21 mouse cellular contexts compared by ENCODE assay signal in the genomic region with DNA sequence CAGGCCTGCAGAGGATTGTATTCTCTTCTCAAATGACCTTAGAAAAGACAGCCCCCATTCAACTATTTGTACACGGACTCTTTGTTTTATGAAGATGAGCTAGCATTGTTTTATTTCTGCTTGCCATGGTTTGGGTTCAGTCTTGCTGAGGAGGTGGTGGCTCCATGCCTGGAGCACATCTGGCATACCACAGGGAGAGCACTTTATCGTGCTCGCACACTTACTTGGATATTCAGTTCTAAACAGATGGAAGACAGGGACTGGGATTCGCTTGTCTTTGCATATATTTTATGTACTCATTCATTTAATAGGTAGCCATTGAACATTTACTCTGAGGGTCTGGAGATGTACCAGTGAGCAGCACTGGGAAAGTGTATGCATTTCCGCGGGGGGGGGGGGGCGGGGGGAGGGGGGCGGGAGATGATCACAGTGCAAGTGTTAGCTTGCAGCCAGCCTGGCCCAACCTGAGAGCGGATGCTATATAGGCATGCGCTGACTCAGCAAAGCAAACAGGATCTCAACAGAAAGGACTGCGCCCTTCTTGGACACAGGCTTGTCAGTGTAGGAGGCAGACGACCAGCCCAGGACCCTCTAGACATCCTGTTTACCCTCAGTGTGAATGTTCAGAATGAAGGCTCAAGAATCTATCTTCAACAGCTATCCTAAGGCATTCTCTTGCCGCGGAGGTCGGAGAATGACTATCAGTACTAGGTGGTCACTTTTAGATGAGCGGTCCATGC. TPM values are rescaled to one million over a fixed set of nuclear protein-coding genes. Genes with fewer than 3 reads are reported as not detected.
"Had no signal": no experiment of that assay in that cellular context is flagged by ENCODE, and none has a peak within 500 bp of the region (broad histone marks: within the 10 kb centered on the region; RNA-seq: fewer than 3 reads in every experiment).

No protein-coding gene starts in this region.

- ATAC-seq: lung, postnatal 0 days; midbrain, embryonic 15.5 days had no signal

- H3K4me3 ChIP-seq: limb, embryonic 13.5 days; midbrain, embryonic 15.5 days had no signal

- H3K36me3 ChIP-seq: limb, embryonic 13.5 days; midbrain, embryonic 15.5 days had no signal

- H3K9me3 ChIP-seq: limb, embryonic 13.5 days; midbrain, embryonic 15.5 days had no signal

- DNase-seq: kidney, adult 9 months; kidney, postnatal 36 days; layer of hippocampus, adult 9-11 months; layer of hippocampus, postnatal 36 days; left cerebral cortex, postnatal 4 days; lung, adult 2 months; lung, postnatal 36 days; right cerebral cortex, postnatal 4 days; spleen, adult 18-20 months; thymus, adult 18-20 months; thymus, postnatal 25 days had no signal

- H3K4me2 ChIP-seq: limb, embryonic 13.5 days; midbrain, embryonic 11.5 days; midbrain, embryonic 15.5 days had no signal

- H3K27me3 ChIP-seq: midbrain, embryonic 15.5 days had no signal

- H3K9ac ChIP-seq: limb, embryonic 13.5 days; liver, embryonic 14.5 days; midbrain, embryonic 15.5 days had no signal

- H3K4me1 ChIP-seq: midbrain, embryonic 15.5 days had no signal

- H3K27ac ChIP-seq: kidney, postnatal 0 days; limb, embryonic 13.5 days; liver, embryonic 14.5 days; midbrain, embryonic 15.5 days had no signal

RNA-seq across cellular contexts. Expression of gene Cc2d2b, which starts 35.5 kb away (rescaled TPM):
- total RNA-seq: megakaryocyte, adult 5-6 weeks; monocyte, adult 5-6 weeks had no signal
- polyA plus RNA-seq: kidney, postnatal 0 days; liver, adult 2 months; midbrain, embryonic 15.5 days; stomach, embryonic 14.5 days had no signal
